Mouse (Mus musculus): ENCODE data around the gene Tmem59l.

Gene Tmem59l

GRCm38 (mm10) chr8:70487993-70488796, 1.0 kb upstream of the Tmem59l start:
- DNase-seq = peak in 1 of 2 experiments; percentile 38

GRCm38 (mm10) chr8:70486191-70486681, 922 bp downstream of the Tmem59l start:
- no peak for DNase-seq

GRCm38 (mm10) chr8:70482943-70483342, 4.2 kb downstream of the Tmem59l start:
- no peak for DNase-seq

GRCm38 (mm10) chr8:70481908-70482307, 5.2 kb downstream of the Tmem59l start:
- DNase-seq = no peak

- DNase-seq = peak in 1 of 2 experiments; percentile 33
Observed at GRCm38 (mm10) chr8:70477269-70477982, 9.7 kb downstream of the Tmem59l start.

- peak; percentile 93 to 94 for DNase-seq
Observed at GRCm38 (mm10) chr8:70476333-70477268, 10.6 kb downstream of the Tmem59l start, which contains the start of gene Klhl26. Klhl26 (minus strand) TSS chr8:70476968.

- DNase-seq = no peak
Observed at GRCm38 (mm10) chr8:70471856-70472255, 15.3 kb downstream of the Tmem59l start.

GRCm38 (mm10) chr8:70469938-70470337, 17.2 kb downstream of the Tmem59l start:
- DNase-seq = no peak

- DNase-seq = no peak
Observed at GRCm38 (mm10) chr8:70469295-70469916, 17.8 kb downstream of the Tmem59l start.

- DNase-seq = no peak
Observed at GRCm38 (mm10) chr8:70468733-70469132, 18.4 kb downstream of the Tmem59l start.

GRCm38 (mm10) chr8:70467907-70468306, 19.3 kb downstream of the Tmem59l start:
- no peak for DNase-seq

- DNase-seq = no peak
Observed at GRCm38 (mm10) chr8:70467229-70467725, 19.9 kb downstream of the Tmem59l start.

GRCm38 (mm10) chr8:70466771-70467170, 20.4 kb downstream of the Tmem59l start:
- no peak for DNase-seq

GRCm38 (mm10) chr8:70466305-70466704, 20.9 kb downstream of the Tmem59l start:
- DNase-seq = no peak

GRCm38 (mm10) chr8:70465701-70466100, 21.5 kb downstream of the Tmem59l start:
- DNase-seq = no peak

- DNase-seq = no peak
Observed at GRCm38 (mm10) chr8:70464162-70464561, 23.0 kb downstream of the Tmem59l start.

GRCm38 (mm10) chr8:70463306-70463705, 23.9 kb downstream of the Tmem59l start:
- no peak for DNase-seq

GRCm38 (mm10) chr8:70462516-70462813, 24.7 kb downstream of the Tmem59l start:
- DNase-seq = no peak

- no peak for DNase-seq
Observed at GRCm38 (mm10) chr8:70461765-70462515, 25.2 kb downstream of the Tmem59l start.

- DNase-seq = no peak
Observed at GRCm38 (mm10) chr8:70460606-70461005, 26.6 kb downstream of the Tmem59l start.

- DNase-seq = no peak
Observed at GRCm38 (mm10) chr8:70460199-70460598, 27.0 kb downstream of the Tmem59l start.
